Mouse (Mus musculus) hindbrain, embryonic 11.5 days (tissue): Measurements from ENCODE around the gene Fgd6. TPM values are rescaled to one million over a fixed set of nuclear protein-coding genes. Genes with fewer than 3 reads are reported as not detected.
A peak's percentile ranks its signal among the peaks of the same experiment; 100 is the strongest.

Source experiments
- ATAC-seq: fragments of 200-750 bp; cut with Nextera tagmentation; 2 replicates; pipeline ENCODE4 v1.8.0; 2017; ENCODE audit warnings: mild to moderate bottlenecking, moderate TSS enrichment, moderate library complexity; ENCODE audit not compliant: low FRiP score
- DNase-seq: peaks from one replicate; pipeline ENCODE4 v3.0.0-alpha.2; 2015; ENCODE audit warnings: low spot score
- H3K27ac ChIP-seq: fragments of 300-500 bp; sonication (generic); 2 replicates; pipeline ENCODE4 v1.5.1; 2014; ENCODE audit warnings: mild to moderate bottlenecking, low read depth, low read length
- H3K27me3 ChIP-seq: fragments of 300-500 bp; sonication (generic); 2 replicates; pipeline ENCODE4 v1.6.1; 2014; ENCODE audit warnings: mild to moderate bottlenecking, low read length, moderate library complexity, mixed read lengths; ENCODE audit not compliant: control insufficient read depth, insufficient read depth
- H3K36me3 ChIP-seq: fragments of 300-500 bp; sonication (generic); 2 replicates; pipeline ENCODE4 v1.6.1; 2014; ENCODE audit warnings: mild to moderate bottlenecking, low read length, moderate library complexity, mixed read lengths; ENCODE audit not compliant: control insufficient read depth, insufficient read depth
- H3K4me1 ChIP-seq: fragments of 300-500 bp; sonication (generic); replicated peaks from 2 replicates; pipeline ENCODE4 v1.6.1; 2014; ENCODE audit warnings: low read length, mixed read lengths; ENCODE audit not compliant: control insufficient read depth, insufficient read depth
- H3K4me2 ChIP-seq: fragments of 300-500 bp; sonication (generic); replicated peaks from 2 replicates; pipeline ENCODE4 v1.6.1; 2014; ENCODE audit warnings: mild to moderate bottlenecking, low read depth, low read length
- H3K4me3 ChIP-seq: fragments of 300-500 bp; sonication (generic); 2 replicates; pipeline ENCODE4 v1.5.1; 2014; ENCODE audit warnings: low read depth, low read length
- H3K9ac ChIP-seq: fragments of 300-500 bp; sonication (generic); 2 replicates; pipeline ENCODE4 v1.6.1; 2014; ENCODE audit warnings: low read depth, low read length
- H3K9me3 ChIP-seq: fragments of 300-500 bp; sonication (generic); 2 replicates; pipeline ENCODE4 v1.6.1; 2016; ENCODE audit warnings: low read length; ENCODE audit not compliant: control insufficient read depth
- WGBS: fragments of 180-500 bp; shearing (Covaris S2); extraction: QIAGEN DNeasy Blood & Tissue Kit; methylation state at CpG from one replicate; pipeline ENCODE4 v1.1.7; 2014; 5-methylcytosine and 5-hydroxymethylcytosine counted together
- polyA plus RNA-seq: library from polyadenylated mRNA; unstranded; fragments of >200 nt; fragmentation: Nextera tagmentation; extraction: Ambion mirVana; gene quantifications from 2 replicates; pipeline ENCODE4 v1.2.1, GENCODE M21; 2014

Gene Fgd6
- polyA plus RNA-seq, 1 experiment from 2014 or later, result 6.7 TPM

- H3K27ac ChIP-seq, result peak within 1 kb of the TSS; percentile 68
- peak within 1 kb of the TSS; percentile 82 for H3K9ac ChIP-seq
- H3K36me3 ChIP-seq, result no peaks in the 10 kb centered on the region
- peak within 1 kb of the TSS; percentile 76 for H3K4me3 ChIP-seq
- peaks cover 3% of the 10 kb centered on the region; the same call in 1 of the 2 replicates for H3K4me1 ChIP-seq
- peak; percentile 94 for ATAC-seq
- peak within 1 kb of the TSS; percentile 55 for H3K4me2 ChIP-seq
- peak; percentile 93 for DNase-seq
- WGBS, result 1% methylated on average over 62 of the region's 64 CpGs
- no peaks in the 10 kb centered on the region for H3K9me3 ChIP-seq
- H3K27me3 ChIP-seq, result no peaks in the 10 kb centered on the region
These were observed 112.1 kb downstream of the Fgd6 start, which contains the start of gene Nr2c1 for GRCm38 (mm10) chr10:94147756-94148531. Gene Nr2c1 (plus strand): TSS chr10:94148023.

DNA sequence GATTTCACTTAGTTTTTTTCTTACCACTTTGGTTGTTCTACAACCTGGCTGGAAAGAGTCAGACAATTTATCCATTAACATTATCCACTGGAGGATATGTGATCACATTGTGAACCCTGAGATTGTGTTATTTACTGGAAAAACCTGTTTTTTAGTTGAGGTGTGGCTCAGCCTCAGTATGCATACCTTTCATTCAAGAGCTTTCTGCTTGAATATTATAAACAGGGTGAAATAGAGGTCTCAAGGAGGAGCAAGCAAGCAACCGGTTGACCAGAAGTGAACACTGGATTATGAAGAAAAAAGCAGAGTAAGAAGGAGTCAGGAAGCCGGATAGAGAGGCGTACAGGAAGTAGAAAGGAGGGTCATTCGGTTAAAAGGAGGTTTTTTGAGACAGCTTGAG lies 115.7 kb downstream of the Fgd6 start:
- Histone ChIP-seq H3K4me1 (peaks cover 3% of the 10 kb centered on the region; the same call in 1 of the 2 replicates), H3K27ac (no peak overlapping the region), H3K9ac (no peak overlapping the region), H3K27me3 (no peaks in the 10 kb centered on the region), H3K4me2 (no peak overlapping the region), H3K36me3 (no peaks in the 10 kb centered on the region), H3K4me3 (no peak overlapping the region), H3K9me3 (no peaks in the 10 kb centered on the region)
- DNase-seq (no peak), ATAC-seq (no peak)
- whole genome bisulfite sequencing, result 90% methylated on average over 4 of the region's 4 CpGs

DNA sequence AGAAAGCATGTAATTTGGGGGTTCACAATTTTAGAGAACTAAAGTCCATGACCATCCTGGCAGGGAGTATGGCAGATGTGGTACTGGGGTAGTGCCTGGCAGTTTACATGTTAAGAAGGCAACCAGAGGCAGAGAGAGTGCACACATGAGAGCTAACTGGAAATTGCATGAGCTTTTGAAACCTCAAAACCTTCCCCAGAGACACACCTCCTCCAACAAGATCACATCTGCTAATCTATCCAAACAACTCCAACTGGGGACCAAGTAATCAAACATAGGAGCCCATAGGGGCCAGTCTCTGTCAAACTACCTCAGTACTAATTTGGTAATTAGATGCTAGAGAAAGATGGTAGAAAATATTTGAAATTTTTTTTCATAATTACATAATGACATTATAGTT lies 118.0 kb downstream of the Fgd6 start:
- ATAC-seq (no peak), DNase-seq (no peak)
- no peaks in the 10 kb centered on the region for H3K9me3 ChIP-seq
- H3K36me3 ChIP-seq, result no peaks in the 10 kb centered on the region
- no peak overlapping the region for H3K27ac ChIP-seq
- H3K4me2 ChIP-seq, result no peak overlapping the region
- peaks cover 3% of the 10 kb centered on the region; the same call in 1 of the 2 replicates for H3K4me1 ChIP-seq
- no peak overlapping the region for H3K9ac ChIP-seq
- no peaks in the 10 kb centered on the region for H3K27me3 ChIP-seq
- no peak overlapping the region for H3K4me3 ChIP-seq

DNA sequence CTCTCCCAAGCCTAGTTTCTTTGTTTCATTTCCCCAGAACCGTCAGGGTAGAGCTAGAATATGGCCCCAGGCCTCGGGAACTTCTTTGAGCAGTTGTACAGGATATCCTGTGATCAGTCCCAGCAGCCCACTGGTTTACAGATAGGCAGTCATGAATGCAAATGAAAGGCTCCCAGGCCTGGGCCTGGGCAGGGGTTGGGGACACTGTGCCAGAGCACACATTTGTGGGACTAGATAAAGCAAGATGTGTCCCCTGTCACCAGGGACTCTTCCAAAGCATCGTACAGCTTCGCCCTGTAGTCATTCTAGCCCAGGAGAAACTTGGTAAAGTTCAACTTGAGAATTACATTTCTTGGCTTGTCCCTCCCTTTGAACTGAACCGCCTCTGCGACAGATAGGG lies 123.2 kb downstream of the Fgd6 start:
- Histone ChIP-seq H3K36me3 (peaks cover 4% of the 10 kb centered on the region; the same call in 1 of the 2 replicates), H3K4me1 (no peaks in the 10 kb centered on the region)
- 92% methylated on average over 6 of the region's 6 CpGs for WGBS

DNA sequence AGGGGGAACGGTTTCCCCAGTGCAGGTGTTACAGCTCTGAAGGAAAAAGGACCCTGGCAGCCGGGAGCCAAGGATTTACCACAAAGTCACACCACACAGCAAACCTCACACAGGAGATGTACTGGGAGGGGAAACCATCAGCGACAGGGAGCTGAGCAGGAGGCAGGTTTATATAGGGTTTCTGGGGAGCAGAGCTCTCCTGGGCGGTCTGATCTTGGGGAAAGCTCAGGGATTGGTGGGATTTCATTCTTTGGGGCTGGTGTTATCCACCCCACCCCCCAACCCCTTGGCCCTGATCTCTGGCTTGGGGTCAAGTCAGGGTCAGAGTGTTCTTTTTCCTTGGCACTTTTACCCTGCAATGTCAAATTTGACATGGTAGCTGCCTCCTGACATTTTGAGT lies 123.6 kb downstream of the Fgd6 start:
- H3K4me3 ChIP-seq, result no peak overlapping the region
- no peak for ATAC-seq
- H3K27ac ChIP-seq, result no peak overlapping the region
- H3K36me3 ChIP-seq, result peaks cover 4% of the 10 kb centered on the region; the same call in 1 of the 2 replicates
- no peaks in the 10 kb centered on the region for H3K27me3 ChIP-seq
- H3K9me3 ChIP-seq, result no peaks in the 10 kb centered on the region
- H3K4me1 ChIP-seq, result no peaks in the 10 kb centered on the region
- H3K4me2 ChIP-seq, result no peak overlapping the region
- WGBS, result 84% methylated on average over 4 of the region's 4 CpGs
- H3K9ac ChIP-seq, result no peak overlapping the region
- no peak for DNase-seq

More for the DNA sequence above, 123.2 kb downstream of the Fgd6 start:
- Histone ChIP-seq H3K9me3 (no peaks in the 10 kb centered on the region), H3K4me2 (no peak overlapping the region), H3K27me3 (no peaks in the 10 kb centered on the region), H3K27ac (no peak overlapping the region), H3K4me3 (no peak overlapping the region), H3K9ac (no peak overlapping the region)
- no peak for ATAC-seq
- no peak for DNase-seq

- Histone ChIP-seq H3K4me2 (no peak overlapping the region), H3K9ac (no peak overlapping the region), H3K27me3 (no peaks in the 10 kb centered on the region), H3K4me1 (no peaks in the 10 kb centered on the region), H3K9me3 (no peaks in the 10 kb centered on the region), H3K36me3 (peaks cover 4% of the 10 kb centered on the region; the same call in 1 of the 2 replicates), H3K4me3 (no peak overlapping the region), H3K27ac (no peak overlapping the region)
- ATAC-seq (no peak), DNase-seq (no peak)
- WGBS, result over 99% methylated on average over 5 of the region's 5 CpGs
These were observed 125.4 kb downstream of the Fgd6 start for GRCm38 (mm10) chr10:94161051-94161765.

DNA sequence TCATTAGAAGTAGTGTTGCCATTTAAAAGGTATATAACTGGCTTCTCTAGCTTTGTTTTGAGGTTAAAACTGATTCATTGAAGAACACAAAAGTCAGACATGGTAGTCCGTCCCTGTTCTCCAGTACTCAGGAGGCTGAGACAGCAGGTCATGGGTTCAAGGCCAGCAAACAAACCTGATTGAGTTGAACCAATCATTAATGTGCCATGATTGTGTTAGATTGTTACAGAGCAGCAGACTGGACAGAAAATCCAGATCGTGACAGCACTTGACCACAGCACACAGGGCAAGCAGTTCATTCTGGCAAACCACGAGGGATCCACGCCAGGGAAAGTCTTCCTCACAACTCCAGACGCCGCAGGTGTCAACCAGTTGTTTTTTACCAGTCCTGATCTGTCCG lies 126.2 kb downstream of the Fgd6 start:
- no peak for ATAC-seq
- peaks cover 4% of the 10 kb centered on the region; the same call in 1 of the 2 replicates for H3K36me3 ChIP-seq
- DNase-seq, result no peak
- H3K9me3 ChIP-seq, result no peaks in the 10 kb centered on the region
- H3K27ac ChIP-seq, result no peak overlapping the region
- no peaks in the 10 kb centered on the region for H3K27me3 ChIP-seq
- H3K9ac ChIP-seq, result no peak overlapping the region
- no peak overlapping the region for H3K4me3 ChIP-seq
- H3K4me1 ChIP-seq, result no peaks in the 10 kb centered on the region
- WGBS, result 92% methylated on average over 7 of the region's 7 CpGs
- H3K4me2 ChIP-seq, result no peak overlapping the region

DNA sequence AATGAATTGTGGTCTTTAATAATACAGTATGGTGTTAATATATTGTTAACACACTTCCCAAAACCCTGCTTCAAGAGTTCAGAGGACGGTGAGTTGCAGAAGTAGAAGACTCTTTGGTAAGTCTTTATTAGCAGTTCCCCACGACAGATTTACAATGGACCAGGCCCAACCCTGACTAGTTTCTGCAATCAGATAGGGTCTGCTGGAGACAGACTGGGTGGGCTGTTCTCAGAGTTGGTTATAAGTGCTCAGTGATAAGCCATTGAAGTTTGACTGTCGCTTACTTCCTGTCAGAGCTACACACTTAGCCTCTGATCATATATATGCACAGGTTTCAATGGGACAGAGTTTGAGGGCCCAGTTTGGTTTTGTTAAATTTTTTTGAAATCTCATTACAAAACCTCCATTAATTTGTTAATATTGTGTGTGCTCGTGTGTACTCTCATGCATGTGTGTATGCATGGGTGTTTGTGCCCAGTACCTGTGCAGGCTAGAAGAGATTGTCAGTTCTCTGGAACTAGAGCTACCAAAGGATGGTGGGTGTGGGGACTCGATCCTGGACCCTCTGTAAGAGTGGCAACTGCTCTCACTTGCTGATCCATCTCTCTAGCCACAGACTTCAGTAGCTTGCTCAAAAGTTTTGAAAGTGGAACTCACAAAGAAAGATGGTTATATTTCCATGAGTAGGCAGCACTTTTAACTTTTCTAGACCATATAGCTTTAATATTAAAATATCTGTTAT lies 128.5 kb downstream of the Fgd6 start:
- no peak for DNase-seq
- Histone ChIP-seq H3K9ac (no peak overlapping the region), H3K4me1 (no peaks in the 10 kb centered on the region), H3K27ac (no peak overlapping the region), H3K4me2 (no peak overlapping the region), H3K36me3 (peaks cover 3% of the 10 kb centered on the region; the same call in 1 of the 2 replicates), H3K27me3 (no peaks in the 10 kb centered on the region), H3K4me3 (no peak overlapping the region), H3K9me3 (no peaks in the 10 kb centered on the region)
- 87% methylated on average over 5 of the region's 5 CpGs for WGBS
- ATAC-seq, result no peak
